Mouse (Mus musculus): ENCODE data around the gene C1qtnf5. TPM values are rescaled to one million over a fixed set of nuclear protein-coding genes. Genes with fewer than 3 reads are reported as not detected.
A peak's percentile ranks its signal among the peaks of the same experiment; 100 is the strongest.

Gene C1qtnf5
- polyA plus RNA-seq, 1 experiment = 30.5 TPM

GRCm38 (mm10) chr9:44085276-44085675 lies 21.8 kb upstream of the C1qtnf5 start:
- Histone ChIP-seq H3K4me3 (ENCODE audit: insufficient read depth, low read length) (peak overlapping the region; percentile 53), H3K27ac (ENCODE audit: insufficient read depth, low read length) (peak overlapping the region; percentile 87), H3K4me1 (ENCODE audit: control insufficient read depth, insufficient read depth, low read length) (peaks cover 15% of the 10 kb centered on the region)
- TF ChIP-seq POLR2A (IDR thresholded peaks at IDR 0.05; ENCODE audit: extremely low read depth, insufficient read depth, low read length) = no peak
- no peak for TF ChIP-seq CTCF (IDR thresholded peaks at IDR 0.05; ENCODE audit: extremely low read depth, insufficient read depth, low read length)

- peak overlapping the region; percentile 87 for H3K27ac ChIP-seq (ENCODE audit: insufficient read depth, low read length)
- peak overlapping the region; percentile 53 for H3K4me3 ChIP-seq (ENCODE audit: insufficient read depth, low read length)
- H3K4me1 ChIP-seq (ENCODE audit: control insufficient read depth, insufficient read depth, low read length) = peaks cover 9% of the 10 kb centered on the region
- TF ChIP-seq CTCF (IDR thresholded peaks at IDR 0.05; ENCODE audit: extremely low read depth, insufficient read depth, low read length) (no peak), POLR2A (IDR thresholded peaks at IDR 0.05; ENCODE audit: extremely low read depth, insufficient read depth, low read length) (peak; percentile 46)
These were observed 21.0 kb upstream of the C1qtnf5 start for GRCm38 (mm10) chr9:44085741-44086665.

- Histone ChIP-seq H3K4me3 (ENCODE audit: insufficient read depth, low read length) (peak overlapping the region; percentile 53), H3K27ac (ENCODE audit: insufficient read depth, low read length) (0 out of 2 replicates have a peak overlapping the region, but pooled peaks have one; percentile 14), H3K4me1 (ENCODE audit: control insufficient read depth, insufficient read depth, low read length) (peaks cover 6% of the 10 kb centered on the region)
- no peak for TF ChIP-seq POLR2A (IDR thresholded peaks at IDR 0.05; ENCODE audit: extremely low read depth, insufficient read depth, low read length)
- no peak for TF ChIP-seq CTCF (IDR thresholded peaks at IDR 0.05; ENCODE audit: extremely low read depth, insufficient read depth, low read length)
These were observed 20.1 kb upstream of the C1qtnf5 start for GRCm38 (mm10) chr9:44086960-44087359.

- H3K4me1 ChIP-seq (ENCODE audit: control insufficient read depth, insufficient read depth, low read length) = peaks cover 6% of the 10 kb centered on the region
- peak overlapping the region; percentile 71 for H3K27ac ChIP-seq (ENCODE audit: insufficient read depth, low read length)
- TF ChIP-seq CTCF (IDR thresholded peaks at IDR 0.05; ENCODE audit: extremely low read depth, insufficient read depth, low read length) = no peak
- TF ChIP-seq POLR2A (IDR thresholded peaks at IDR 0.05; ENCODE audit: extremely low read depth, insufficient read depth, low read length) = peak; percentile 39; the same call in 1 of the 2 replicates
- peak overlapping the region; percentile 53 for H3K4me3 ChIP-seq (ENCODE audit: insufficient read depth, low read length)
These were observed 19.1 kb upstream of the C1qtnf5 start for GRCm38 (mm10) chr9:44087761-44088455.

GRCm38 (mm10) chr9:44088877-44089608 lies 18.0 kb upstream of the C1qtnf5 start:
- Histone ChIP-seq H3K27ac (ENCODE audit: insufficient read depth, low read length) (peak overlapping the region; percentile 74), H3K4me3 (ENCODE audit: insufficient read depth, low read length) (no peak overlapping the region), H3K4me1 (ENCODE audit: control insufficient read depth, insufficient read depth, low read length) (peaks cover 1% of the 10 kb centered on the region; the same call in 1 of the 2 replicates)
- TF ChIP-seq POLR2A (IDR thresholded peaks at IDR 0.05; ENCODE audit: extremely low read depth, insufficient read depth, low read length) (no peak), CTCF (IDR thresholded peaks at IDR 0.05; ENCODE audit: extremely low read depth, insufficient read depth, low read length) (no peak)

GRCm38 (mm10) chr9:44093612-44094503 lies 13.2 kb upstream of the C1qtnf5 start:
- peaks cover 3% of the 10 kb centered on the region; the same call in 1 of the 2 replicates for H3K4me1 ChIP-seq (ENCODE audit: control insufficient read depth, insufficient read depth, low read length)

GRCm38 (mm10) chr9:44094737-44095136 lies 12.3 kb upstream of the C1qtnf5 start:
- TF ChIP-seq POLR2A (IDR thresholded peaks at IDR 0.05; ENCODE audit: extremely low read depth, insufficient read depth, low read length) (no peak), CTCF (IDR thresholded peaks at IDR 0.05; ENCODE audit: extremely low read depth, insufficient read depth, low read length) (no peak)
- Histone ChIP-seq H3K27ac (ENCODE audit: insufficient read depth, low read length) (no peak overlapping the region), H3K4me1 (ENCODE audit: control insufficient read depth, insufficient read depth, low read length) (peaks cover 2% of the 10 kb centered on the region; the same call in 1 of the 2 replicates), H3K4me3 (ENCODE audit: insufficient read depth, low read length) (no peak overlapping the region)

More at GRCm38 (mm10) chr9:44093612-44094503, 13.2 kb upstream of the C1qtnf5 start:
- no peak for TF ChIP-seq POLR2A (IDR thresholded peaks at IDR 0.05; ENCODE audit: extremely low read depth, insufficient read depth, low read length)
- peak; percentile 81 for TF ChIP-seq CTCF (IDR thresholded peaks at IDR 0.05; ENCODE audit: extremely low read depth, insufficient read depth, low read length)
- no peak overlapping the region for H3K4me3 ChIP-seq (ENCODE audit: insufficient read depth, low read length)
- no peak overlapping the region for H3K27ac ChIP-seq (ENCODE audit: insufficient read depth, low read length)

GRCm38 (mm10) chr9:44095781-44096180 lies 11.3 kb upstream of the C1qtnf5 start:
- Histone ChIP-seq H3K4me3 (ENCODE audit: insufficient read depth, low read length) (no peak overlapping the region), H3K4me1 (ENCODE audit: control insufficient read depth, insufficient read depth, low read length) (peaks cover 2% of the 10 kb centered on the region; the same call in 1 of the 2 replicates), H3K27ac (ENCODE audit: insufficient read depth, low read length) (no peak overlapping the region)
- TF ChIP-seq CTCF (IDR thresholded peaks at IDR 0.05; ENCODE audit: extremely low read depth, insufficient read depth, low read length) = no peak
- TF ChIP-seq POLR2A (IDR thresholded peaks at IDR 0.05; ENCODE audit: extremely low read depth, insufficient read depth, low read length) = no peak

All from cortical plate, adult 2 months (tissue).